Mouse (Mus musculus) heart, embryonic 15.5 days (tissue): ENCODE results near the gene Dennd1a. TPM values are rescaled to one million over a fixed set of nuclear protein-coding genes. Genes with fewer than 3 reads are reported as not detected.

Experiments
- ATAC-seq: fragments of 200-750 bp; cut with Nextera tagmentation; replicated peaks from 2 replicates; pipeline ENCODE4 v1.8.0; 2017; ENCODE audit warnings: low read depth, moderate TSS enrichment; ENCODE audit not compliant: insufficient number of reproducible peaks, insufficient read depth, low FRiP score
- H3K27ac ChIP-seq: fragments of 300-500 bp; sonication (generic); 2 replicates; pipeline ENCODE4 v1.5.1; 2015; ENCODE audit warnings: mild to moderate bottlenecking, inconsistent platforms
- H3K27me3 ChIP-seq: fragments of 300-500 bp; sonication (generic); 2 replicates; pipeline ENCODE4 v1.6.1; 2015; ENCODE audit warnings: inconsistent platforms
- H3K36me3 ChIP-seq: fragments of 300-500 bp; sonication (generic); 2 replicates; pipeline ENCODE4 v1.6.1; 2015; ENCODE audit warnings: mild to moderate bottlenecking, inconsistent platforms
- H3K4me1 ChIP-seq: fragments of 300-500 bp; sonication (generic); replicated peaks from 2 replicates; pipeline ENCODE4 v1.6.1; 2015; ENCODE audit warnings: inconsistent platforms
- H3K4me2 ChIP-seq: fragments of 300-500 bp; sonication (generic); 2 replicates; pipeline ENCODE4 v1.6.1; 2015; ENCODE audit warnings: inconsistent platforms, mild to moderate bottlenecking, moderate library complexity
- H3K4me3 ChIP-seq: fragments of 300-500 bp; sonication (generic); 2 replicates; pipeline ENCODE4 v1.5.1; 2015; ENCODE audit warnings: mild to moderate bottlenecking, inconsistent platforms
- H3K9ac ChIP-seq: fragments of 300-500 bp; sonication (generic); 2 replicates; pipeline ENCODE4 v1.6.1; 2015; ENCODE audit warnings: mild to moderate bottlenecking, inconsistent platforms
- H3K9me3 ChIP-seq: fragments of 300-500 bp; sonication (generic); replicated peaks from 2 replicates; pipeline ENCODE4 v1.6.1; 2016; ENCODE audit warnings: inconsistent platforms
- WGBS: fragments of 180-500 bp; shearing (Covaris S2); methylation state at CpG from one replicate; pipeline ENCODE4 v1.1.7; 2015; ENCODE audit warnings: mixed read lengths; 5-methylcytosine and 5-hydroxymethylcytosine counted together
- polyA plus RNA-seq: library from polyadenylated mRNA; unstranded; fragments of >200 nt; fragmentation: Nextera tagmentation; extraction: Ambion mirVana; gene quantifications from 2 replicates; pipeline ENCODE4 v1.2.1, GENCODE M21; 2015

Dennd1a gene
- polyA plus RNA-seq, 1 experiment from 2014 or later: 10.5 TPM

- ATAC-seq: no peak
- WGBS: 81% methylated on average over 2 of the region's 2 CpGs
- H3K4me2 ChIP-seq: no peak overlapping the region
- H3K27me3 ChIP-seq: no peaks in the 10 kb centered on the region
- no peak overlapping the region for H3K27ac ChIP-seq
- no peak overlapping the region for H3K9ac ChIP-seq
- no peak overlapping the region for H3K4me3 ChIP-seq
- no peaks in the 10 kb centered on the region for H3K9me3 ChIP-seq
- peaks cover 5% of the 10 kb centered on the region for H3K4me1 ChIP-seq
- no peaks in the 10 kb centered on the region for H3K36me3 ChIP-seq
Observed at GRCm38 (mm10) chr2:37811682-37812081, 475.5 kb downstream of the Dennd1a start.

GRCm38 (mm10) chr2:37802610-37803212 is 484.5 kb downstream of the Dennd1a start:
- Histone ChIP-seq H3K9me3 (no peaks in the 10 kb centered on the region), H3K9ac (no peak overlapping the region), H3K27ac (no peak overlapping the region), H3K27me3 (no peaks in the 10 kb centered on the region), H3K4me3 (no peak overlapping the region), H3K4me1 (peaks cover 8% of the 10 kb centered on the region; the same call in 1 of the 2 replicates), H3K36me3 (peaks cover 3% of the 10 kb centered on the region; the same call in 1 of the 2 replicates), H3K4me2 (no peak overlapping the region)
- WGBS: 47% methylated on average over 4 of the region's 4 CpGs
- no peak; the same call in 1 of the 2 replicates for ATAC-seq

GRCm38 (mm10) chr2:37801687-37802086 is 485.5 kb downstream of the Dennd1a start:
- no peak for ATAC-seq
- Histone ChIP-seq H3K9ac (no peak overlapping the region), H3K36me3 (peaks cover 3% of the 10 kb centered on the region; the same call in 1 of the 2 replicates), H3K9me3 (no peaks in the 10 kb centered on the region), H3K4me3 (no peak overlapping the region), H3K27ac (no peak overlapping the region), H3K4me2 (no peak overlapping the region), H3K27me3 (no peaks in the 10 kb centered on the region), H3K4me1 (peaks cover 10% of the 10 kb centered on the region; the same call in 1 of the 2 replicates)
- 69% methylated on average over 4 of the region's 4 CpGs for WGBS

- peaks cover 7% of the 10 kb centered on the region; the same call in 1 of the 2 replicates for H3K27me3 ChIP-seq
- H3K4me3 ChIP-seq: no peak overlapping the region
- H3K9ac ChIP-seq: no peak overlapping the region
- 50% methylated on average over 6 of the region's 6 CpGs for WGBS
- H3K4me1 ChIP-seq: peaks cover 25% of the 10 kb centered on the region
- no peak overlapping the region for H3K27ac ChIP-seq
- no peak overlapping the region for H3K4me2 ChIP-seq
- H3K36me3 ChIP-seq: peaks cover 2% of the 10 kb centered on the region; the same call in 1 of the 2 replicates
- no peak for ATAC-seq
- no peaks in the 10 kb centered on the region for H3K9me3 ChIP-seq
Observed at GRCm38 (mm10) chr2:37799137-37799536, 488.1 kb downstream of the Dennd1a start.

GRCm38 (mm10) chr2:37797046-37797445 is 490.1 kb downstream of the Dennd1a start:
- Histone ChIP-seq H3K27me3 (peaks cover 24% of the 10 kb centered on the region), H3K4me2 (no peak overlapping the region), H3K9ac (no peak overlapping the region), H3K9me3 (no peaks in the 10 kb centered on the region), H3K4me1 (peaks cover 25% of the 10 kb centered on the region), H3K27ac (no peak overlapping the region), H3K4me3 (no peak overlapping the region), H3K36me3 (no peaks in the 10 kb centered on the region)
- 89% methylated on average over 4 of the region's 4 CpGs for WGBS
- ATAC-seq: no peak

GRCm38 (mm10) chr2:37796021-37796420 is 491.2 kb downstream of the Dennd1a start:
- no peak overlapping the region for H3K4me2 ChIP-seq
- 18% methylated on average over 1 of the region's 1 CpGs for WGBS
- H3K4me3 ChIP-seq: no peak overlapping the region

GRCm38 (mm10) chr2:37791340-37791739 is 495.9 kb downstream of the Dennd1a start:
- Histone ChIP-seq H3K4me3 (no peak overlapping the region), H3K4me2 (no peak overlapping the region), H3K36me3 (no peaks in the 10 kb centered on the region), H3K27ac (no peak overlapping the region), H3K4me1 (peaks cover 29% of the 10 kb centered on the region), H3K27me3 (peaks cover 41% of the 10 kb centered on the region), H3K9me3 (no peaks in the 10 kb centered on the region), H3K9ac (no peak overlapping the region)
- WGBS: 78% methylated on average over 4 of the region's 4 CpGs
- ATAC-seq: no peak

More at GRCm38 (mm10) chr2:37796021-37796420, 491.2 kb downstream of the Dennd1a start:
- H3K27ac ChIP-seq: peak overlapping the region; percentile 34
- no peak overlapping the region for H3K9ac ChIP-seq
- no peaks in the 10 kb centered on the region for H3K36me3 ChIP-seq
- no peaks in the 10 kb centered on the region for H3K9me3 ChIP-seq
- ATAC-seq: no peak
- peaks cover 27% of the 10 kb centered on the region for H3K27me3 ChIP-seq
- H3K4me1 ChIP-seq: peaks cover 25% of the 10 kb centered on the region

- no peak overlapping the region for H3K9ac ChIP-seq
- ATAC-seq: no peak
- peaks cover 46% of the 10 kb centered on the region for H3K27me3 ChIP-seq
- H3K4me1 ChIP-seq: peaks cover 28% of the 10 kb centered on the region
- no peak overlapping the region for H3K27ac ChIP-seq
- no peak overlapping the region for H3K4me3 ChIP-seq
- no peak overlapping the region for H3K4me2 ChIP-seq
- no peaks in the 10 kb centered on the region for H3K9me3 ChIP-seq
- no peaks in the 10 kb centered on the region for H3K36me3 ChIP-seq
- 91% methylated on average over 14 of the region's 14 CpGs for WGBS
Observed at GRCm38 (mm10) chr2:37790738-37791137, 496.5 kb downstream of the Dennd1a start.

- WGBS: 81% methylated on average over 10 of the region's 10 CpGs
- H3K27ac ChIP-seq: no peak overlapping the region
- peaks cover 43% of the 10 kb centered on the region for H3K27me3 ChIP-seq
- no peak overlapping the region for H3K4me2 ChIP-seq
- no peak overlapping the region for H3K4me3 ChIP-seq
- peaks cover 22% of the 10 kb centered on the region for H3K4me1 ChIP-seq
- H3K9ac ChIP-seq: no peak overlapping the region
- H3K36me3 ChIP-seq: no peaks in the 10 kb centered on the region
- ATAC-seq: no peak
- no peaks in the 10 kb centered on the region for H3K9me3 ChIP-seq
Observed at GRCm38 (mm10) chr2:37789995-37790394, 497.2 kb downstream of the Dennd1a start.

- H3K27ac ChIP-seq: 0 out of 2 replicates have a peak overlapping the region, but pooled peaks have one; percentile 11
- H3K27me3 ChIP-seq: peaks cover 40% of the 10 kb centered on the region
- peaks cover 22% of the 10 kb centered on the region for H3K4me1 ChIP-seq
- H3K36me3 ChIP-seq: no peaks in the 10 kb centered on the region
- no peaks in the 10 kb centered on the region for H3K9me3 ChIP-seq
- no peak for ATAC-seq
- no peak overlapping the region for H3K4me3 ChIP-seq
- H3K4me2 ChIP-seq: no peak overlapping the region
- WGBS: 75% methylated on average over 5 of the region's 5 CpGs
- H3K9ac ChIP-seq: no peak overlapping the region
Observed at GRCm38 (mm10) chr2:37789029-37789428, 498.2 kb downstream of the Dennd1a start.

- Histone ChIP-seq H3K4me1 (peaks cover 22% of the 10 kb centered on the region), H3K9ac (no peak overlapping the region), H3K4me3 (no peak overlapping the region), H3K9me3 (no peaks in the 10 kb centered on the region), H3K36me3 (no peaks in the 10 kb centered on the region), H3K27me3 (peaks cover 40% of the 10 kb centered on the region), H3K4me2 (no peak overlapping the region), H3K27ac (0 out of 2 replicates have a peak overlapping the region, but pooled peaks have one; percentile 11)
- ATAC-seq: 0 out of 2 replicates have a peak, but pooled peaks have one; percentile 12
- WGBS: 46% methylated on average over 7 of the region's 7 CpGs
Observed at GRCm38 (mm10) chr2:37788176-37788962, 498.8 kb downstream of the Dennd1a start.
